ENCODE assay signal across 23 mouse cellular contexts in genomic region chr10:121634159-121634558, GRCm38 (mm10). TPM values are rescaled to one million over a fixed set of nuclear protein-coding genes. Genes with fewer than 3 reads are reported as not detected.
DNase-seq lines count a peak whose midpoint lies in the region; ATAC-seq lines count a peak whose summit lies in the region.
"Had no signal": no experiment of that assay in that cellular context is flagged by ENCODE, and none has a peak within 500 bp of the region (broad histone marks: within the 10 kb centered on the region; RNA-seq: fewer than 3 reads in every experiment).

No protein-coding gene starts in this region.

- DNase-seq in heart, adult 11 months = peak; percentile 82
- DNase-seq in heart, postnatal 14 days = no peak
- peak; percentile 49 for DNase-seq in MEL-GATA-1-ER (ENCODE audit: extremely low read depth, low read depth)
- no peak for DNase-seq in lung, adult 18-20 months
- DNase-seq in embryo, embryonic 9.5 days (ENCODE audit: extremely low spot score) = no peak
- DNase-seq: adrenal gland, adult 2 months; adrenal gland, postnatal 14 days; cerebellum, adult 11-12 months; cerebellum, adult 8-10 months; cerebellum, postnatal 10 days; cerebellum, postnatal 36 days; forebrain, postnatal 0 days; gastrocnemius, adult 2 months; gastrocnemius, postnatal 14 days; heart, postnatal 10 days; heart, postnatal 4 days; kidney, adult 11 months; kidney, adult 8-10 months had no signal

- intact Hi-C loops in heart, postnatal 14 days (cut with DNase I) = no loop called here

- ATAC-seq in megakaryocyte progenitor cell, adult 5-6 weeks (replicated peaks; ENCODE audit: poor library complexity) = peak; percentile 76
- ATAC-seq: CD4-positive, CD25-positive, alpha-beta regulatory T cell, adult 4 months; forebrain, embryonic 14.5 days; forebrain, postnatal 0 days; intestine, embryonic 15.5 days had no signal

RNA-seq across cellular contexts. Expression of gene D930020B18Rik, which starts 7.2 kb away (rescaled TPM):
- total RNA-seq in heart, postnatal 14 days (2021) = not detected
- total RNA-seq in megakaryocyte progenitor cell, adult 5-6 weeks (2015) = not detected in 2 replicates
- not detected in 2 replicates for total RNA-seq in megakaryocyte progenitor cell, adult 5-6 weeks (2017)
- total RNA-seq: adrenal gland, adult 2 months; adrenal gland, postnatal 14 days; gastrocnemius, adult 2 months; gastrocnemius, postnatal 14 days; gastrocnemius, postnatal 4 days; heart, postnatal 10 days; heart, postnatal 4 days had no signal

RNA-seq across cellular contexts. Expression of gene Xpot, which starts 8.0 kb away (rescaled TPM):
- 10 to 100 TPM; 24.5 to 25.7 TPM for total RNA-seq in heart, postnatal 14 days (2021)
- 88.9 and 102 TPM in 2 replicates for total RNA-seq in megakaryocyte progenitor cell, adult 5-6 weeks (2015)
- total RNA-seq in megakaryocyte progenitor cell, adult 5-6 weeks (2017) = 93.7 and 151 TPM in 2 replicates

RNA-seq across cellular contexts. Expression of gene Tbk1, which starts 47.6 kb away (rescaled TPM):
- 10 to 100 TPM; 20.4 to 24.3 TPM for total RNA-seq in heart, postnatal 14 days (2021)
- 36.9 and 39.3 TPM in 2 replicates for total RNA-seq in megakaryocyte progenitor cell, adult 5-6 weeks (2015)
- total RNA-seq in megakaryocyte progenitor cell, adult 5-6 weeks (2017) = 71.9 and 78.3 TPM in 2 replicates

Comparison
In these comparisons a context has a peak if more than half of its experiments do, and no peak if none do; other contexts are left out.
1. DNase-seq: peak in heart, adult 11 months (single experiment) and MEL-GATA-1-ER (single experiment); none in heart, postnatal 14 days (0 of 2), lung, adult 18-20 months (0 of 2) and embryo, embryonic 9.5 days (single experiment).